Mouse (Mus musculus) liver, postnatal 0 days (tissue): Measurements from ENCODE around the gene Aamp.

Source experiments
- CTCF ChIP-seq: sonication (generic); IDR thresholded peaks from 2 replicates; pipeline ENCODE4 v1.5.1; 2016; ENCODE audit warnings: antibody characterized with exemption, low read depth
- EP300 ChIP-seq: IDR thresholded peaks from 2 replicates; pipeline ENCODE4 v1.6.1; 2016; ENCODE audit warnings: antibody characterized with exemption, low read depth, mild to moderate bottlenecking

GRCm38 (mm10) chr1:74313049-74313692 lies 28.6 kb upstream of the Aamp start:
- peak; percentile 96 for TF ChIP-seq CTCF
- no peak for TF ChIP-seq EP300
